Mouse (Mus musculus): ENCODE data around the gene Kdm2b.

GRCm38 (mm10) chr5:122927092-122927491 is 62.5 kb downstream of the Kdm2b start:
- no peak for TF ChIP-seq E2F4 (IDR thresholded peaks at IDR 0.05; ENCODE audit: insufficient read depth)
- TF ChIP-seq POLR2A (IDR thresholded peaks at IDR 0.05; ENCODE audit: insufficient read length, low read depth): no peak
- no peak for TF ChIP-seq SRF (IDR thresholded peaks at IDR 0.05; ENCODE audit: control insufficient read depth, insufficient read length, low read depth)
- TF ChIP-seq MYOG (IDR thresholded peaks at IDR 0.05; ENCODE audit: control insufficient read depth in 1 of 3, insufficient read depth in 1 of 3, insufficient read length in 2 of 3, low read depth in 2 of 3): peak in 1 of 3 experiments; percentile 71
- no peak for TF ChIP-seq REST (IDR thresholded peaks at IDR 0.05; ENCODE audit: insufficient read depth, insufficient read length)
- no peak for TF ChIP-seq CEBPB (IDR thresholded peaks at IDR 0.05; ENCODE audit: insufficient read depth, poor library complexity, severe bottlenecking)
